Mouse (Mus musculus): ENCODE data around the gene Lrrc42. TPM values are rescaled to one million over a fixed set of nuclear protein-coding genes. Genes with fewer than 3 reads are reported as not detected.

The Lrrc42 gene
- polyA plus RNA-seq, 1 experiment from 2014 or later: 111 TPM

DNA sequence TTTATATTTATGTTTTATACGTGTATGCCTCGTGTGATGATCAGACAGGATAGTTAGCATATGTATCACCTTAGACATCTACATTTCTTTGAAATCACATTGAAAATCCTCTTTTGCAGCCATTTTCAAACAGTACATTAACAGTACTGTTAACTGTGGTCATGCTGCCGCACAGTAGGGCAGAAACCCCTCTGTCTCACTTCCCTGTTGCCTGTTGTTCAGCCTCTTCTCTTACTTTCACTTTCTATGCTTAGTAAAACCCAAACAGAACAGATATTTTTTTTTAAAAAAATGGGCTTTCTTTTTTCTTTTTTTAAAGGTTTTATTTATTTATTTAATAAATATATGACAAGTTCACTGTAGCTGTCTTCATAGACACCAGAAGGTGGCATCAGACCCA, 59.5 kb downstream of the Lrrc42 start:
- H3K9me3 ChIP-seq: no peaks in the 10 kb centered on the region
- H3K36me3 ChIP-seq: peaks cover 90% of the 10 kb centered on the region
- no peak overlapping the region for H3K27ac ChIP-seq
- no peak for ATAC-seq (ENCODE audit: insufficient number of reproducible peaks, insufficient read depth, low FRiP score, low TSS enrichment, low read depth)
- no peak overlapping the region for H3K4me3 ChIP-seq (replicated peaks)
- no peak overlapping the region for H3K4me2 ChIP-seq
- H3K4me1 ChIP-seq (replicated peaks): no peaks in the 10 kb centered on the region
- H3K27me3 ChIP-seq: no peaks in the 10 kb centered on the region
- H3K9ac ChIP-seq (replicated peaks): no peak overlapping the region
- 95% methylated on average over 3 of the region's 3 CpGs for WGBS

DNA sequence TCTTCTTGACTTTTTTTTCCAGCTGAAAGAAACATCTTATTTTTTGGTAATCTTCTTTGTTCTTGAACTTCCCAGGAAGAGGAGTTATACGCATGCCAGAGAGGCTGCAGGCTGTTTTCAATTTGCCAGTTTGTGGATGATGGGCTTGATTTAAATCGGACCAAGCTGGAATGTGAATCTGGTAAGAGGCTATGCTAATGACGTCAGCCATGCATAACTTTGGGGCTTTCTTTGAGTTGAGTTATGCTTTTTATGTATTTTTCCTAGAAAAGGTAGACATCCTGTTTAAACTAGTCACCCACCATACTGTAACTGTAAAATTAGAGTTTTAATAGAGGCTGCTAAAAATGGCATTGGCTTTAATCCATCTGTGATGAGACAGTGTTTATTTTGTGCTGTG, 67.6 kb downstream of the Lrrc42 start:
- H3K9me3 ChIP-seq: no peaks in the 10 kb centered on the region
- H3K27me3 ChIP-seq: no peaks in the 10 kb centered on the region
- no peak overlapping the region for H3K4me2 ChIP-seq
- H3K4me1 ChIP-seq (replicated peaks): peaks cover 24% of the 10 kb centered on the region
- no peak for ATAC-seq (ENCODE audit: insufficient number of reproducible peaks, insufficient read depth, low FRiP score, low TSS enrichment, low read depth)
- H3K4me3 ChIP-seq (replicated peaks): no peak overlapping the region
- WGBS: 33% methylated on average over 3 of the region's 3 CpGs
- no peak overlapping the region for H3K27ac ChIP-seq
- peaks cover 46% of the 10 kb centered on the region for H3K36me3 ChIP-seq
- no peak overlapping the region for H3K9ac ChIP-seq (replicated peaks)

Other genes with a start within 250 kb of the Lrrc42 start
- 97.8 and 102 TPM in 2 replicates for gene Mrpl37, start 186.7 kb downstream of the Lrrc42 start, polyA plus RNA-seq (2016; fragmentation: Nextera tagmentation; extraction: Ambion mirVana)
- gene Cyb5rl, start 186.5 kb downstream of the Lrrc42 start, polyA plus RNA-seq (2016; fragmentation: Nextera tagmentation; extraction: Ambion mirVana): 4.6 and 7.1 TPM in 2 replicates
- gene Cdcp2, start 156.6 kb downstream of the Lrrc42 start, polyA plus RNA-seq (2016; fragmentation: Nextera tagmentation; extraction: Ambion mirVana): not detected in 2 replicates
- gene Tmem59, start 75.1 kb downstream of the Lrrc42 start, polyA plus RNA-seq (2016; fragmentation: Nextera tagmentation; extraction: Ambion mirVana): 336 and 348 TPM in 2 replicates
- gene Tceanc2, start 74.4 kb downstream of the Lrrc42 start, polyA plus RNA-seq (2016; fragmentation: Nextera tagmentation; extraction: Ambion mirVana): 18.6 and 24.7 TPM in 2 replicates
- not detected in 2 replicates for gene Ldlrad1, start 44.4 kb downstream of the Lrrc42 start, polyA plus RNA-seq (2016; fragmentation: Nextera tagmentation; extraction: Ambion mirVana)
- gene Hspb11, start 61 bp upstream of the Lrrc42 start, polyA plus RNA-seq (2016; fragmentation: Nextera tagmentation; extraction: Ambion mirVana): 44.3 and 51.1 TPM in 2 replicates
- gene Dio1, start 53.6 kb upstream of the Lrrc42 start, polyA plus RNA-seq (2016; fragmentation: Nextera tagmentation; extraction: Ambion mirVana): not detected in 2 replicates
- gene Yipf1, start 60.8 kb upstream of the Lrrc42 start, polyA plus RNA-seq (2016; fragmentation: Nextera tagmentation; extraction: Ambion mirVana): 44.1 and 48.5 TPM in 2 replicates
- gene Ndc1, start 114.3 kb upstream of the Lrrc42 start, polyA plus RNA-seq (2016; fragmentation: Nextera tagmentation; extraction: Ambion mirVana): 37.5 and 39.4 TPM in 2 replicates
- gene Glis1, start 181.1 kb upstream of the Lrrc42 start, polyA plus RNA-seq (2016; fragmentation: Nextera tagmentation; extraction: Ambion mirVana): 12.0 and 13.4 TPM in 2 replicates

All from limb, embryonic 12.5 days (tissue).